12 mouse cellular contexts compared by ENCODE assay signal in genomic region chr2:134730547-134730946, GRCm38 (mm10).
"Had no signal": no experiment of that assay in that cellular context is flagged by ENCODE, and none has a peak within 500 bp of the region (broad histone marks: within the 10 kb centered on the region; RNA-seq: fewer than 3 reads in every experiment).

No protein-coding gene starts in this region.

- H3K4me1 ChIP-seq: limb, embryonic 15.5 days; liver, embryonic 12.5 days; midbrain, embryonic 12.5 days; neural tube, embryonic 15.5 days had no signal

- H3K4me3 ChIP-seq: limb, embryonic 15.5 days; liver, embryonic 12.5 days; midbrain, embryonic 12.5 days; myocyte; neural tube, embryonic 15.5 days had no signal

- DNase-seq: kidney, adult 18-20 months; kidney, postnatal 36 days; layer of hippocampus, adult 9-11 months; layer of hippocampus, postnatal 36 days; thymus, postnatal 4 days had no signal

- H3K36me3 ChIP-seq: limb, embryonic 15.5 days; liver, embryonic 12.5 days; midbrain, embryonic 12.5 days; neural tube, embryonic 15.5 days had no signal

- H3K27me3 ChIP-seq: limb, embryonic 15.5 days; liver, embryonic 12.5 days; midbrain, embryonic 12.5 days; neural tube, embryonic 15.5 days had no signal

- H3K27ac ChIP-seq: hindbrain, postnatal 0 days; limb, embryonic 15.5 days; liver, embryonic 12.5 days; midbrain, embryonic 12.5 days; neural tube, embryonic 15.5 days; stomach, postnatal 0 days had no signal
